Mouse (Mus musculus): ENCODE data around the gene Scube1. TPM values are rescaled to one million over a fixed set of nuclear protein-coding genes. Genes with fewer than 3 reads are reported as not detected.

Scube1 gene
- polyA plus RNA-seq, 3 experiments from 2014 or later = not detected

DNA sequence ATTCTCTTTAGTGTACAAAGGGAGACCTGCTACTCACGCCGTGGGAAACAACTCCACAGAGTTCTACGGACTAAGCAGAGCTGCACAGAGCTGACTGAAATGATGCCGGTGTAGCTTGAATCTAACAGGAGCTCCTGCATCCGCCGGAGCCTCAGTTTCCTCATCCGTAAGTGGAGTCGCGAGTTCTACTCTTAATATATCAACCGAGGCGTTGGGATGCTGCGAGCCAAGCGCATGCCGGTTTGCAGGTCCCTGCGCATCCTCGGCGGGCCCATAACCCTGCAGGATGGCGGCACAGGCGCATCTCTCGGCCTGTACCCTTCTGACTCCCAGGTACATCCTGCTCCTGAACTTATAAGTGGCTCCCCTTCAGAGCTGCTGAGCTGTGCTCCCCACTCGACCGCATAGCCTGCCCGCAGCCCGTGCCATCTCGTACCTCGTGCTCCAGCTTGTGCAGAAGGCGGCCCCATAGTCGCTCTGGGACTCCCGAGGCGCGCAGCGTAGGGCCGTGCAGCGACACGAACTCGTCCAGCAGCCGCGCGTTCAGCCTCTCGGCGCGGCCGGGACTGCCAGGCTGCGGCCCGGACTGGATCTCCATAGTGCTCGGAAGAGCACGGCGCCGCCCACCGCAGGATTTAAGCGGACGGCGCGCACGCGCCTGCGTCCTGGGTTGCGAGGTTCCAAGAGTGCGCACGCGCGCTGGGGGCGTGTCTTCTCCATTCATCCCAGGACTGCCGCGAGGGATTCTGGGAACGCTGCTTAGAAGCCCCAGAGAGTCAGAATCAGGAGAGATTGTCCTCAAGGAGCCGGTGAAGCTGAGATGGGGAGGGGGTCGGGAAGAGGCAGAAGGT, 130.1 kb downstream of the Scube1 start, which contains the start of gene Ttll12:
TSS of gene Ttll12 (minus strand) at position 645 of the 851 bp plus-strand sequence.
- peak; percentile 90 for ATAC-seq

DNA sequence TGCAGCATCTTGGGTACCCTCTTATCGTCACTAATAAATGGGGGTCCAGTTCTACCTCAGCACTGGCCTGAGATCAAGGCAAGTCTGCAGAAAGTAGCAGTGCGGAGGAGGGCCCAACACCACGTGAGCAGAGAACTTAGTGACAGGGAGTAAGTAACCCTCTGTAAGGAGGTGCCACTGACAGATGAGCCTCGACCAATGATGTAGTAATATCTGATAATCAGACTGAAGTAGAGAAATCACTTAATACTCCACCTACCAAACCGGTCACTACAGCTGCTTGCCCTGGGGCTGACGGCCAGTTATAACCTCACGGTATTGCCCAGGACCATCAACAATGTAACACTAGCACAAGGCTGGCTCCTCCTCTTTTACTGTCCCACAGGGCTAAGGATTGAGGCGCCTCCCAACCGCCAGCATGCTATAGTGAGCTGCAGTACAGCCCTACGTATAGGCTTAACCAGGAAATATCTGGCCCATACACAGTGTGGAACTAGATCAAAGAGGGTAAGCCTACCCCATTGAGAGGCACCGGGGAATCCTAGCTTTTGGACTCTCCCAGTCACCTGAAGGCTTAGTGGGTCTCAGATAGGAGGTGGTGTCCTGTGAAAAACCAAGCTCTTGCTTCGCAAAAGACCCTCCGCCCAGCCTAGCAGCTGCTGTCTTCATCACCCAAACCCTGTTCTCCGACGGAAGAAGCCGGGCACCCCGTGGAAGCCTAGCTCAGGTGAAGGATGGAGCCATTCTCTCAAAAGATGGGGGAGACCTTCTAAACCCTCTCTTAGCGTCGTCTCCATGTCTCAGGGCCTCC, 130.9 kb downstream of the Scube1 start:
- no peak for ATAC-seq

DNA sequence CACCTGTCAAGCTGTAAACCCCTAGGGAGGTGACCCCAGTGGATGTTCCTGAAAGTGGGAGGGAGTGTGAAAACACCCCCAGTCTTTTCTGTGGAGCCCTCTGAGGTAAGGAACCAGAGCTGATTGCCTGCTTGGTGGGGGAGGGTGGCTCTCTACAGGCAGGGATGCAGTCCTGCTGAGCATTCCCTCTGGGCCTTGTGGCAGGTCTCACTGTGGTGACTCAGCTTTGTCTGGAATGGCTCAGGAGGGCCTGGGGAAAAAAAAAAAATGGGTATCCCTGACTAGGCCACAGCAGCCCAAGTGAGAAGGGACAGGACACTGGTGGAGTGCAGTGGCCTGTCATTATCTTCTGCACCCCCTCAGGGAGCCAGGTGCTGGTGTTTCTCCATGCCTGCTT, 131.6 kb downstream of the Scube1 start:
- no peak for ATAC-seq

DNA sequence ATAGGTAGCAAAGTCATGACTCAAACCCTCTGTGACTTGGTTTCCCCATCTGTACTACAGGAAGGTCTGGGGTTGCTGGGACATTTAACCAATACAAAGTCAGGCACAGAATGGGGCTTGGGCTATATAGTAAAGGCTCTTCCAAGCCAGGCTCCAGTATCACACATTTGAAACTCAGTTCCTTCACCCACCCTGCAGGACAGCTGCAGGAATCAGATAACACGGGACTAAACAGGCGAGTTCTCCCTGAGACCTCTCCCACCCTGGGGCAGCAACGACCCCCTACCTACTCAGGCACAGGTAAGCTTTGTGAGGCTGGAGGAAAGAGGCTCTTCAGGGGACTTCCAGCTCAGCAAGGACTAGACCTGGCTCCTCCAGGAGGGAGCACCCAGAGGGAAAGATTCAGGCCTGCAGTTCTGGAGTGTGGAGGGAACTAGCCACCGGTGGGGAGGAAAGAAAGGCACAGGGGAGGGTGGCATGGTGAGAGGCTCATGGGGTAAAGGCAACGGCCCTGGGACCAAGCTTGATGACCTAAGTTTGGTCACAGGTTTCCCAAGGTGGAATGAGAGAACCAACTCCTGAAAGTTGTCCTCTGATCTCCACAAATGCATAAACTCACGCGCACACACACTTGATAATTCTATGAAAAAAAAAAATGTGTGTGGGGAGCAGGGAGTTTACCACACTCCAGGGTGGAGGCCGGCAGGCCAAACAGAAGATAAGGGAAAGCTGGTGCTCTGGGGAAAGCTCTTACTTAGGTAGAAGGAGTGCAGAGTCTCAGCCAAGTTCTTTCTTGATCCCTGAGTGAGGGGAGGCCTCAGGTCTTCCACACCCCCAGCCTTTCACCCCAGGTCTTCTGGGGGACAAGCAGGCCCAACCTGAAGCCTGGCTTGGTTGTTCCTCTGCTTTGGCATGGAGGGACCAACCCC, 132.3 kb downstream of the Scube1 start:
- ATAC-seq = no peak

DNA sequence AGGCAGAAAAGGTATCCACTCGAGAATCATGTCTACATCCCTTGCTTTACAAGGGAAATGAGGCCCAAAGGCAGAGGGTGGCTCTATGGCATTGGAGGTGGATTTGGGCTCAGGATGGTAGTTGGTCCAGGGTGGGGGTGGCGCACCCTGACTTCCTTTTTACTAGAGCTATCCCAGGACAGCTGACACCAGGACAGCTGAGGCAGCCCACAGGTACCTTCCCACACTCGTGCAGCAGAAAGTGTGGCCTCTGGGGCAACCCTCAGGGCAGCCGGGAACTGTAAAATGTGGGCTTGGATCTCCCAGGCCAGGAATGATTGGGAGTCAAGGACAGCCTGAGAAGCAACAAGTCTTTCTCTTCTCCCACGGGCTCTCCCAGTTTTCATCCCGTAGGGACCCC, 133.1 kb downstream of the Scube1 start:
- no peak for ATAC-seq

DNA sequence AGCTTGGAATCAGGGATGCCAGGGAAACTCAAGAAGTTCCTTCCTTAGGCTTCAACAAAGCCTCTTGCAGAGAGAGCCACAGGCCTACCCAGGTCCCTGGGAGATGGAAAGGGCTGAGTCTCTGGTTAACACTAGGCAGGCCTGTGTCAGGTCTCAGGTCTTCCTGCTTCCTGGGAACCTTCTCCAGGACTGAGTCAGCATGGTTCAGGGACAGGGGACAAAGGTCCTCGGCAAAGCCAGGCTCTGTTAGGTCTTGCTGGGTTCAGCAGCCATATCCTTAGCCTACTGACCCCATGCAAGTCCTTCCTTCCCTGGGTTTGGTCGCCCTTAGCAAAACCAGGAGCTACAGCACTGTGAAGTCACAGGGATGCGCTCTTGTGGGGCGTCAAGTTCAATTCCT, 134.0 kb downstream of the Scube1 start:
- no peak for ATAC-seq

DNA sequence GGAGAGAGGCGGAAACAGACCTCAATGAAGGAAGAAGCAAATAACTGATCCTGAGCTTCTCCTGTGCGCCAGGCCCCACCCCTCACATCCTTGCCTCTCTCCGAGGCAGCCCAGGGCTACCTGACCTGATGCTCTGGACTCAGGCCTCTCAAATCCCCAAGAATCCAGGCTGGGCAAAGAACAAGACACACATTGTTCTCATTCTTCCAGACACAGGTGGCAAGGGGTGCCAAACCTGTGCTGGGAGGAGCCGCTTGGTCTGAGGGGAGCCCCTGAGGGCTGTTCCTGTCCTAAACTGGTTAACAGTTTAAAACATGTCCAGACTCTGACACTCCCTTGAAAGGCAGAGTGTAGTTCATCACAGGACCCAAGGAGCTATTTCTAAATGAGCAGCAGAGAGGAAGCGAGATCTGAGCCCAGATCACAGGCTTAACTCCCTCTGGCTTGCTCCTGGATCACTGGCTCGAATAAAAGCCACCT, 140.0 kb downstream of the Scube1 start:
- no peak for ATAC-seq

DNA sequence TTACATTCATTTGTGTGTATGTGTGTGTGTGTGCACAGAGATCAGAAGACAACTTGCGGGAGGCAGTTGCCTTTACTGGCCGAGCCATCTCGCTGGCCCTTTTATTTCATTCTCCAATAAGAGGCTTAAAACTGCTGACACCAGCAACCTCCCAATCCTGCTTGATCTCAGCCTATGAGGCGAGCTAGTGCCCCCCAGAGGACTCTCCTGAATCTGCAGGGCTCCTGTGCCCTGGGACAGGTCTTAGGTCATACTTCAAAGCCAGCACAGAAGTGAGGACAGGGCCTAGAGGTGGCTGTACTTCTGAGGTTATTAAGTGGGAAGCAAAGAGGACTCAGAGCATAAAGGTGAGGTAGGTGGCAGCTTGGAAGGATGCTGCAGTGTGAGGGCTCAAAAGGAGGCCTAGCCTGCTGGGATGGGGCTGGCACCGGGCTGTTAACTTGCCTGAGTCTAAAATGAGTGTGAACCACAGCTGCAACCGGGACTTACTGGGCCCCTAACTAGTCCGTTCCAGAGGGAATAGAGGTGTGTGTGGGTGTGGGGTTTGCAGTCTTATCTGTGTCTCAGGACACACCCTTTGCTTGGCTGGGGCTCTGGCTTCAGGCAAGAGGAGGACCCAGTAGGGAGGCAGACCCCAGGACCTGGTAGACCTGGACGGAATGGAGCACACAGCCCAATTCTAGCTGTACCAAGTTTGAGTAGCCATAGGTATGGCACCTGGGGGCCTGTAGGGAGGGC, 141.2 kb downstream of the Scube1 start:
- ATAC-seq = no peak

DNA sequence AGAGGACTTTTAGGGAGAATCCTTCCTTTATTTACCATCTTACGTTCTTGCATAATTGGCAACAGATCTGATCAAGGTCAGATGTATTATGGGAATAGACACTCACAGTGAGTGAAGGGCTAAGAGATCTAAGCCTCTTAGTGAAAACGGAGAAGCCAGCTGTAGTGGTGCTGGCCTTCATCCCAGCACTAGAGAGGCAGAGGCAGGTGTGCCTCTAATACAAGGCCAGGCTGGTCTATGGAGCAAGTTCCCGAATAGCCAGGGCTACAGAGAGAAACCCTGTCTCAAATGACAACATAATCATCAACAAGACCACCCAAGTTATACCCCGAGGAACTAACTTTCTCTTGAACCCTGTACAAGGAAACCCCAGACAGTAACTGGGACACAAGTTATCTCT, 141.9 kb downstream of the Scube1 start:
- ATAC-seq = no peak

DNA sequence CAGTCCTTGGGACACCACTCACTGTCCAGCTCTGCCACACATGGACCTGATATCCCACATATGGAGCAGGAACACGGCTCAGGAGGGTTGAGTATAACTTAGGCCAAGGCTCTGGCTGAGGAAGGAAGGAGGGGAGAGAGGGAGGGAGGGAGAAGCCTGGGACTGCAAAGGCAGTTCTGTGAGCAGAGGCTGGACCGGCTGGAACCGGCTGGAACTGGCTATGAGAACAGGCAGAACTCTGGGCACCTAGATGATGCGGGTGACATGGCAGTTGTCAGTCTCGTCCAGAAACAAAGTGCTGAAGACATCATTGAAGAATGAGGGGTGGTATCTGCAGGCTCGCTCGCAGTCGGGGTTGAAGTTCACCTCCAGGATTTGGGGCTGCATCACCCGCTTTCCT, 148.2 kb downstream of the Scube1 start:
- ATAC-seq = no peak

DNA sequence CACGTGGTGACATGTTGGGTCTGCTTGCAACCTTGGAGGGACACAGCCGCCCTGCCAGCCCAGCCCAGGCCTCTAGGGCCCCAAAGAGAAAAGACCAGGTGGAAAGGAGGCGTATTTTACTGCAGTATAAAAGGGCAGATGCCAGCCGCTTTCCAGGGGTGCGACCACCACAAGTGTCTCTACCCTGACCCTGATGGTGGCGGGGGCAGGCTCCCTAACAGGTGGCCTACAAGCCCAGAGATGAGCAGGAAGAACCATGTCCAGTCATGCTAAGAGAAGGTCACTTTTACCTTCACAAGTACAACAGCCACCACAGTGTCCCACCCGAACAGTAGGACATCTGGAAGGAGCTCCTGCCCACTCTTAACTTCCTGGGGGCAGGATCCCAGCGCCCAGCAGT, 149.3 kb downstream of the Scube1 start:
- ATAC-seq = no peak

DNA sequence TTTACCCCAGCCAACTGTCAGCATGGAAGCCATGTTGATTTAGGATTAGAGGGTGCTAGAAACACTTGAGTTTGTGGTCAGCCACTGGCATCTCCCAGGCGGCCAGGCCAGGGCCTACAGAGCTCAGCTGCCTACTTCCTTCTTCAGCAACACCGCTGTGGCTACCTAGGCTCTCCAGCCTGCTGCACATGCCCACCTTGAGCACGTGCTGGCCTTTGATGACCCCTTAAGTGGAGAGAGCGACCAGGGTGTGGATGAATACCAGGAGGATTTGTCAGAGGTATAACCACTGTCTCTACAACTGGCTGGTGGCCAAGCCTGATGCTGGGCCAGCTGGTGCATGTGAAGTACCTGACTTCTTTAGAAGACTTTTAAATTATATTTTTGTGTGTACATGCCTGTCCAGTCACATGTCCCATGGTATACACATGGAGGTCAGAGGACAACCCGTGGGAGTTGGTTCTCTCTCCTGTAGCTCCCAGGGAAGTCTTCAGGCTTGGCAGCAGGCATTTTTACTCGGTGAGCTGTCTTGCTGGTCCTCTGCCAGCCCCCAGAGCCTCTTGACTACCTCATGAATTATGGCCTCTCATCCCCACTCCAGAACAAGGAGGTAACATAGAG, 150.0 kb downstream of the Scube1 start:
- no peak for ATAC-seq

DNA sequence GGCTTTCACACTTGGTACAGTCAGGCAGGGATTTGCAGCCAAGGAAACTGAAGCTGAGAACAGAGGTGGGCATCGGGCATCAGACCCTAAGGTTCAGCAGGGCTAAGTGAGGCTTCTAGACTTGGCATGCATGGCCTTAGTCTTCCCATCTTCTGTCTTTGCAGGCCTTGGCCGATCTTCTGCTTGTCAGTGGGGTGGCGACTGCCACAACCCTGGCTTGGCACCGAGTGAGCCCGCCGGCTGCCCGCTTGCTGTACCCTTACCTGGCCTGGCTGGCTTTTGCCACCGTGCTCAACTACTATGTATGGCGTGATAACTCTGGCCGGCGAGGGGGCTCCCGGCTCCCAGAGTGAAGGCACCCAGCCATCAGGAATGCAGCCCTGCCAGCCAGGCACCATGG, 151.2 kb downstream of the Scube1 start:
- ATAC-seq = no peak

DNA sequence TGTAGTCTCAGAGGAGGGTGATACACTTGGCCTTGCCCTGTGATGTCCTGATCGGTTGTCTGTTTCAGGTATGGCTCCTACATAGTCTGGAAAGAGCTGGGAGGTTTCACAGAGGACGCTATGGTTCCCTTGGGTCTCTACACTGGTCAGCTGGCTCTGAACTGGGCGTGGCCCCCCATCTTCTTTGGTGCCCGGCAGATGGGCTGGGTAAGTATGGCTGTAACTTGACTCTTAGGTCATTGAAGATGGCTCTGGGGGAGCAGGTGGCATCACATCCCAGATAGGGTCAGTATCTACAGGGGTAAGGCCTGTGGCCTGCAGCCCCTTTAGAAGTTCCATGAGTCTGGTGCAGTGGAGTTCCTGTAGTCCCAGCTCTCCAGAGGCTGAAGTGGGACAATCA, 152.7 kb downstream of the Scube1 start:
- ATAC-seq = no peak

DNA sequence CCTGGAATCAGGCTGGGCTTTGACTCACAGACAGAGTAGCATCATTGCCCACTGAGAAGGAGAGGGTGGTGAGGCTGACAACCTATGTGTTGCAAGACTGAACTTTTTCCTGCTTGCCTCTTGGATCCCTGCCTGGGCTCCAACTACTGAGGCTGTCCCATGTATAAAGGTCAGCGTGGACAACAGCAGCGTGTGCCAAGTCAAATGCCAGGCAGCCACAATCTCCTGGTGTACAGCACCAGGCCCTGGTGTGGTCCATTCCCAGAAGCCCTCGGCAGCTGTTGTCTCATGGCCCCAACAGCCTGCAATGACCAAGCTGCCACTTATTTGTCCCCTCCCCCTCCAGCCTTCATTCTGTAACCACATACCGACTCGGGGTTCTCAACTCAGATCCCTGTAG, 153.2 kb downstream of the Scube1 start:
- ATAC-seq = no peak

DNA sequence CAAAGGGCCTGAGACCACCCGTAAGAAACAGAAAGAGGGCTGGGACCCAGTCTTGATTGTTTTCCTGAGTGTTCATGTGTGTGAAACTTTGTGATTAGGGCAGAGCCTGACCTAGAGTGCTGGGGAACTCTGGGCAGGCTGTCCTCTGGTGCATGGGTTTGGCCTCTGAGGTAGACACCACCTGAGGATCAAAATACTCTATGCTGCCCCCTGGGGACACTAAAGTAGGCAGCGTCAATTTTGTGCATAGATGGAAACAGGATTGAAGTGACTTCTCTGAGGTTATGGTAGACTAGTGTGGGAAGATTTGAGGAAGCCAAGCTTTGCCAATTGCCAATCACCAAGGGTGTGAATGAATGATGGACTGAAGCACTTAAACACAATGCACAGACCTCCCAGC, 154.2 kb downstream of the Scube1 start:
- no peak for ATAC-seq

DNA sequence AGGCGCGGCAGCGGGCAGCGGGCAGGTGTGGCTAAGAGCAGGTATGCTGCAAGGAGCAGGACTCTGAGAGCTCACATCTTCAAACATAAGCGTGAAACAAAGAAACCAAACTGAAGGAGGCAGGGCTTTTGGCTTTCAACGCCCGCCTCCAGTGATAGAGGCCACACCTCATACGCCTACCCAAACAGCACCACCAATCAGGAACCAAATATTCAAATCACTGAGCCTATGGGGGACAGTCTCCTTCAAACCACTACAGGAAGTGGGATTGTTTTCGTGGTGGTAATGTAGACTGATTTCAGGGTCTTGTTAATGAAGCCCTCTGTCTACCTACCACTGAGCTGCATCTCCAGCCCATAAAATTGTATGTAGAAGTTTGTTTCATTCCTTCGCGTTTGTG, 155.1 kb downstream of the Scube1 start:
- ATAC-seq = peak; percentile 54

DNA sequence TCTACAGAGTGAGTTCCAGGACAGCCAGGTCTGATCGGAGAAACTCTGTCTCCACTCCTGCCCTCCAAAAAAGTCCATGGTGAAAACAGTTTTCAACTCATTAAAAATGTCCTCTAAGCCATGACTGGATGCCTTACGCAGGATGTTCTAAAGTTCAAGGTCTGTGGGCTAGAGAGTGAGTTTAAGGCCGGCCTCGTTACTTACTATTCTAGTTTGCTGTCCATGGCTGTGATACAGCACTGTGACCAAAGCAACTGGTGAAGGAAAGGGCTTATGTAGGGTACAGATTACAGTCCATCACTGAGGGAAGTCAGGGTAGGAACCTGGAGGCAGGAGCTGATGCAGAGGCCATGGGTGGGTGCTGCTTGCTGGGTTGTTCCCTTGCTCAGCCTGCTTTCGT, 156.3 kb downstream of the Scube1 start:
- no peak for ATAC-seq

DNA sequence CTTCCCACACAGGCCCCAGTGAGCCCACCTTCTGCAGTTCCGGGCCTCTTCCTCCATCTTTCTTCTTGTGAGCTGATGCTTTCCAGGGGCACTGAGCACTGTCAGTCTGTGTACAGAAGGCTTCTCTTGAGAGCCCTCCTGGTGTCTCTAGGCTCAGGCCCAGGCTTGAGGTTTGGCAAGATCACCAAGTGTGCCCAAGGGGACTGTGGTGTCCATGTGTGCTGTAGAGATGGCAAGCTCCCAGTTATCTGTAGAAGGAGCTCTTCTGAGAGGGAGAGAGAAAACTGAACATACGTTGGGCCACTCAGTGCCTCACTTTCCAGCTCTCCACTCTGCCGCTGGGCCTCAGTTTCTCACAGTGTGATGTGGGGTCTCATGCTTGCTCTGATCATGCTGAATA, 157.1 kb downstream of the Scube1 start:
- no peak for ATAC-seq

DNA sequence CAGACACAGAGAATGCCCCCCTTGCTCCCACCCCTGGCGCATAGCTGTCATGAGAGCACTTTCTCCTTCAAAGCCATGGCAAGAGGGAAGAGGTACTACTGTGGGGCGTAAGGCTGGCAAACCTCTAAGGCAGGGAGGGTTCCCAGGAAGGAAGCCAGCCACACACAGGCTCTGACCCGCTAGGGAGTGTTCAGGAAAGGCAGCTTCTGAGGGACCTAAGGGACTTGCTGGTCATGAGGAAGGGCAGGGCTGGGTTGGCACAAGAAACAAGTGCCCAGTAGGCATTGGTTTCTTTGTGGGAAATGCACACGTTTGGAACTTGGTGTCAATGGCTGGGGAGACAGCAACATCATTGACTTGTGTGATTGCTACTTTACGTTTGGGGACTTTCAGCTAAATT, 158.8 kb downstream of the Scube1 start:
- no peak for ATAC-seq

DNA sequence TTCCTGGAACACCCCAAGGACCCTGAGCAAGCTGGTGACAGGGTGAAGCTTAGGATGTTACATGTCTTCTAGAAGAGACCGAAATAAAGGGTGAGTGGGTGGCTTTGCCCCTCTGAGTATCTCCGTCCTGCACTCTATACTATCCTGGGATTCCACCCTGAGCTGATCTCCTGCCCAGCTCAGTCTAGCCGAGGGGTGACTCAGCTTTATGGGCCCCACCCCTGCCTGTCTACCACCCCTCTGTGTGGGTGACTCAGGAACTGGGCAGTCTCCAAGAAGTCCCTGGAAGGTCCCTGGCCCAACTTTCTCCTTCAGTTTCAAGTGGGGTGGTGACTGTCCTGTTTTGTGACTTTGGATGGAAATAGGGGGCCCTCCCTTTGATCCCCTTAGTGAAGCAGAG, 159.4 kb downstream of the Scube1 start:
- ATAC-seq = no peak

All from inflammation-experienced regulatory T-cells, adult 6 months (primary cell).